Comparison of ENCODE assay signal across 16 mouse cellular contexts in the genomic region with DNA sequence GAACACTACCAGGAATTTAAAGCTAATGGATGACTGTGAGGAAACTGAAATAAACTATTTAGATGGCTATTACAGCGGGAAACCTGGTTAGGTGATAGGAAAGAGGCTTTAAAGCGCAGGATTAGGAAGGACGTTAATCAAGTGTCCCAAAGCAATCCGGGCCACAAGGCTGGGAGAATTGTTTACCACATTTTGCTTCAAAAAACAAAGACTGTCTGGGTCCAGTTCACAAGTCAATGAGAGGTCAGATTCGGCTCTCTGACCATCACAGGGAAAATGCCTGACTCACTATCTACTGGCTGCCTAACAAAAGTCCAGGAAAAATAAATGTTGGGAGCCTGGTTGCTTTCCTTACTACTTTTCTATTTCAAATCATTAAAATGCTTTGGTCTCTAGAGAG. TPM values are rescaled to one million over a fixed set of nuclear protein-coding genes. Genes with fewer than 3 reads are reported as not detected.
DNase-seq lines count a peak whose midpoint lies in the region; ATAC-seq and TF ChIP-seq lines count a peak whose summit lies in the region.
"Had no signal": no experiment of that assay in that cellular context is flagged by ENCODE, and none has a peak within 500 bp of the region (broad histone marks: within the 10 kb centered on the region; RNA-seq: fewer than 3 reads in every experiment).

No protein-coding gene starts in this region.

- intact Hi-C loops in heart, postnatal 36 days (cut with DNase I) = loop anchor here (5.0 to 10.0 kb wide), 6 partner anchors 201 to 1561 kb away; partner anchors contain the start of gene Etaa1

- H3K9me3 ChIP-seq in heart, embryonic 10.5 days = no peaks in the 10 kb centered on the region
- H3K9me3 ChIP-seq in kidney, embryonic 14.5 days (ENCODE audit: control insufficient read depth, low read length) = no peaks in the 10 kb centered on the region
- H3K9me3 ChIP-seq: limb, embryonic 13.5 days had no signal

- H3K4me3 ChIP-seq in heart, embryonic 10.5 days = peak overlapping the region; percentile 31; the same call in 1 of the 2 replicates
- H3K4me3 ChIP-seq in kidney, embryonic 14.5 days (ENCODE audit: low read length) = no peak overlapping the region
- no peak overlapping the region for H3K4me3 ChIP-seq in embryonic fibroblast, embryonic 13.5 days (ENCODE audit: insufficient read depth, low read length)
- H3K4me3 ChIP-seq: limb, embryonic 13.5 days had no signal

- no peak overlapping the region for H3K9ac ChIP-seq in kidney, embryonic 14.5 days (ENCODE audit: low read depth, low read length)
- H3K9ac ChIP-seq: limb, embryonic 13.5 days had no signal

- no peak for TF ChIP-seq CTCF in embryonic fibroblast, embryonic 13.5 days (IDR thresholded peaks at IDR 0.05; ENCODE audit: borderline replicate concordance, insufficient read depth, low read length)

- no peaks in the 10 kb centered on the region for H3K36me3 ChIP-seq in heart, embryonic 10.5 days
- no peaks in the 10 kb centered on the region for H3K36me3 ChIP-seq in kidney, embryonic 14.5 days (ENCODE audit: control insufficient read depth, insufficient read depth, low read length)
- H3K36me3 ChIP-seq: limb, embryonic 13.5 days had no signal

- no peak overlapping the region; the same call in 1 of the 2 replicates for H3K4me2 ChIP-seq in kidney, embryonic 14.5 days (replicated peaks; ENCODE audit: low read depth, low read length)
- H3K4me2 ChIP-seq: limb, embryonic 13.5 days had no signal

- 5% methylated on average over 5 of the region's 5 CpGs for whole genome bisulfite sequencing in heart, embryonic 10.5 days
- WGBS in kidney, embryonic 14.5 days = 8% methylated on average over 5 of the region's 5 CpGs

- DNase-seq in heart, embryonic 10.5 days (ENCODE audit: low spot score) = no peak
- DNase-seq in heart, postnatal 36 days = no peak
- no peak for DNase-seq in kidney, postnatal 10 days
- DNase-seq in Muller cell, postnatal 12 days (ENCODE audit: inconsistent ontology term) = peak; percentile 27
- DNase-seq in liver = no peak
- DNase-seq: adrenal gland, postnatal 36 days; B cell, adult 2 months; gastrocnemius, postnatal 36 days; layer of hippocampus, postnatal 36 days; lung, adult 2 months; right cerebral cortex, postnatal 25 days had no signal

- no peak for TF ChIP-seq POLR2A in embryonic fibroblast, embryonic 13.5 days (IDR thresholded peaks at IDR 0.05; ENCODE audit: low read depth, low read length)

- ATAC-seq in kidney, embryonic 14.5 days (ENCODE audit: low FRiP score, low TSS enrichment) = no peak
- no peak for ATAC-seq in monocyte, adult 5-6 weeks (replicated peaks; ENCODE audit: insufficient number of reproducible peaks, low FRiP score, low TSS enrichment, poor library complexity, severe bottlenecking)
- ATAC-seq: hindbrain, embryonic 16.5 days had no signal

- H3K27ac ChIP-seq in heart, embryonic 10.5 days = peak overlapping the region; percentile 100
- H3K27ac ChIP-seq in kidney, embryonic 14.5 days (ENCODE audit: low read depth, low read length) = peak overlapping the region; percentile 43; the same call in 1 of the 2 replicates
- H3K27ac ChIP-seq in embryonic fibroblast, embryonic 13.5 days (ENCODE audit: insufficient read depth, low read length) = peak overlapping the region; percentile 51; the same call in 1 of the 2 replicates
- H3K27ac ChIP-seq: limb, embryonic 13.5 days had no signal

- peaks cover 38% of the 10 kb centered on the region for H3K4me1 ChIP-seq in heart, embryonic 10.5 days
- H3K4me1 ChIP-seq in kidney, embryonic 14.5 days (ENCODE audit: control insufficient read depth, insufficient read depth, low read length) = peaks cover 19% of the 10 kb centered on the region
- peaks cover 5% of the 10 kb centered on the region; the same call in 1 of the 2 replicates for H3K4me1 ChIP-seq in embryonic fibroblast, embryonic 13.5 days (ENCODE audit: control insufficient read depth, insufficient read depth, low read length)

- no peaks in the 10 kb centered on the region for H3K27me3 ChIP-seq in heart, embryonic 10.5 days (ENCODE audit: insufficient read depth, poor library complexity, severe bottlenecking)
- no peaks in the 10 kb centered on the region for H3K27me3 ChIP-seq in kidney, embryonic 14.5 days (ENCODE audit: control insufficient read depth, insufficient read depth, low read length)

RNA-seq across cellular contexts. Expression of gene Meis1, which starts 4.6 kb away (rescaled TPM):
- polyA plus RNA-seq in heart, embryonic 10.5 days (2016; fragmentation: Nextera tagmentation; extraction: Ambion mirVana) = 111 and 139 TPM in 2 replicates
- 10 to 100 TPM; 22.4 to 31.4 TPM for total RNA-seq in heart, postnatal 36 days (2021)
- polyA plus RNA-seq in kidney, embryonic 14.5 days (2014; fragmentation: Nextera tagmentation; extraction: Ambion mirVana) = 54.6 and 109 TPM in 2 replicates
- 22.1 and 34.6 TPM in 2 replicates for polyA plus RNA-seq in embryonic fibroblast, embryonic 13.5 days (2011; ENCODE audit: insufficient read length, low read depth, missing spikeins)
- total RNA-seq in monocyte, adult 5-6 weeks (2017) = 6.7 to 11.1 TPM (median 10.2 TPM) in 3 replicates

Comparison
In these comparisons a context has a peak if more than half of its experiments do, and no peak if none do; other contexts are left out.
1. H3K27ac ChIP-seq: peak in every context shown above with its lines; median percentile 100 in heart, embryonic 10.5 days; 51 in embryonic fibroblast, embryonic 13.5 days; 43 in kidney, embryonic 14.5 days.